Mouse (Mus musculus) liver, embryonic 14 days (tissue): Measurements from ENCODE around the gene Rnf7. TPM values are rescaled to one million over a fixed set of nuclear protein-coding genes. Genes with fewer than 3 reads are reported as not detected.

ENCODE experiments used
- polyA plus RNA-seq: library from polyadenylated mRNA; depleted of rRNA; stranded (reverse); fragments of >200 nt; gene quantifications from 2 replicates; pipeline ENCODE4 v1.2.3, GENCODE M21; 2012; rRNA removed

Rnf7 gene
- polyA plus RNA-seq, result 68.3 and 74.8 TPM in 2 replicates

DNA sequence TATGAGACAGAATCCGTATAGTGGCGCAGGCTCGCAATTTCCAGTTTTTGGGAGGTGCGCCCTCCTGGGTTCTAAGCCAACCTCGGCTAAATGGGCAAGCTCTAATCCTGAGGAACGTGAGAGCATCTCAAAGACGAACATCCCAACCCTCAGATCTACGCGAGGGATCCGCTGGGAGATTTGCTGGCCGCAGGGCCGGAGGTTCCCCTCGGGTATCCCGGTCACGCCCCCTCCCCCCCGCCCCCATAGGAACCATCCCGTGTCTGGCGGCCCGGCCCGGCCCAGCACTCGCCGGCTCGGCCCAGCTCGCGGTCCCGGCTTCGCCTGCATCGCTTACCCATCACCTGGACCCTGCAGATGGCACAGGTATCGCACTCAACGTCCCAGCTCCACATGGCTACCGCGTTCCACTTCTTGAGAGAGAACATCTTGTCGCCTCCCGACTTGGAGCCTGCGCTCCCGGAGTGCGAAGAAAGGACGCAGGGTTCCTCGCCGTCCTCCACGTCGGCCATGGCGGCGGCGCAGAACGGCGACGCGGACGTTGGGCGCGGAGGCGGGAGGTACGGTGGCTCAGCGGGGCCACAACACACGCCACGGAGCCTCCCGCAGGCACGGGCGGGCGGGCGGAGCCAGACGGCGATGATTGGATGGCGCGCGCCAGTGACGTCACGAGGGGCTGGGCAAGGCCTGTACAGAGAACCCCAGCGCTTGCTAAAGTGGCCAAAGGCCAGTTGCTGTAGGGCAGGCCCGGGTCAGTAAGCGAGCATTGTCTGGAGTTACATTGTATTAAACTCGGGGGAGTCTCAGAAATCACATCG, at the start of gene Rnf7:
Gene Rnf7 (minus strand): TSS at position 605 of the 818 bp plus-strand sequence.

DNA sequence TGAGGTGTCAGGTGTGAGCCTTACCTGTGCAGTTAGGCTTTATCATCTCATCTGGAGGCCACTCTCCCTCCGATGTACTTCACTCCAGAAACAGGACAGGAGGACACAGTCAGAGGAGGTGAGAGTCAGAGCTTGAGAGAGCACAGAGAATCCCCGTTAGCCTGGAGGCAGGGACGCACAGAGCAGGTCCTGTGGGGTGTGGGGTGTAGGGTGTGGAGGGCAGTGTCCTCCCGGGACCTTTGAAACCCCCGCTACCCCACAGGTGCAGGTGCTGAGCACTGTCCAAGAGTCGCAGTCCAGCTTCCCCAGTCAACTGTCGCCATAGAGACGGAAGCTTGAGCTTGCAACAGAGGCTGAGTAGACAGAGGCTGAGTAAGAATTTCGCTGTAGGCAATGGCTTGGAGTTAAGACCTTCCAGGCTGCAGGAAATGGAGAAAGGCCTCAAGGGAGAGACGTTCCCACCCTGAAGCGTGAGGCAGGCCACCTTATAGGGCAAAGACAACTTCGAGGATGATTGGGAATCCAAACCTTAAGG, 46.6 kb upstream of the Rnf7 start, which contains the start of gene Gm28729:
Gene Gm28729 (minus strand): TSS at position 293 of the 535 bp plus-strand sequence.

Other genes starting within 250 kb of the Rnf7 start
- 24.2 and 31.7 TPM in 2 replicates for gene Atp1b3, start 114.2 kb downstream of the Rnf7 start, polyA plus RNA-seq
- gene Gm28729, start 46.6 kb upstream of the Rnf7 start, polyA plus RNA-seq, result 0.01 and 0.02 TPM in 2 replicates
- gene Rasa2, start 152.9 kb upstream of the Rnf7 start, polyA plus RNA-seq, result 0.89 and 1.0 TPM in 2 replicates